Mouse (Mus musculus): ENCODE results near the gene Vmn1r188.

GRCm38 (mm10) chr13:22039951-22040463 is 44.2 kb upstream of the Vmn1r188 start:
- TF ChIP-seq MAFK (IDR thresholded peaks at IDR 0.05; ENCODE audit: insufficient read depth, low read depth, low read length), result no peak
- no peak for TF ChIP-seq ZNF384 (IDR thresholded peaks at IDR 0.05; ENCODE audit: low read depth, low read length)
- no peak for TF ChIP-seq ZC3H11A (IDR thresholded peaks at IDR 0.05; ENCODE audit: borderline replicate concordance, low read depth, low read length)

Measured in ES-E14 (cell line).